Mouse (Mus musculus) hematopoietic stem cell, adult 5-6 weeks (primary cell): ENCODE results near the gene Ifna11. TPM values are rescaled to one million over a fixed set of nuclear protein-coding genes. Genes with fewer than 3 reads are reported as not detected.

Experiments used
- total RNA-seq: library from RNA; stranded (forward); fragments of 172-1452, 232-1000 nt; gene quantifications from 2 replicates; pipeline ENCODE4 v1.2.3, GENCODE M21; 2017

Gene Ifna11
- total RNA-seq, 1 experiment from 2014 or later = not detected

Other genes with a start within 250 kb of the Ifna11 start
- gene Ifna14, start 248.2 kb upstream of the Ifna11 start, total RNA-seq = not detected in 2 replicates
- not detected in 2 replicates for gene Ifna9, start 227.6 kb upstream of the Ifna11 start, total RNA-seq
- gene Ifna12, start 216.6 kb upstream of the Ifna11 start, total RNA-seq = not detected in 2 replicates
- not detected in 2 replicates for gene C87499, start 185.5 kb upstream of the Ifna11 start, total RNA-seq
- gene Ifna13, start 175.5 kb upstream of the Ifna11 start, total RNA-seq = not detected in 2 replicates
- gene Ifna16, start 143.0 kb upstream of the Ifna11 start, total RNA-seq = not detected in 2 replicates
- not detected in 2 replicates for gene Ifna2, start 136.0 kb upstream of the Ifna11 start, total RNA-seq
- gene Ifnab, start 128.6 kb upstream of the Ifna11 start, total RNA-seq = not detected in 2 replicates
- 2.2 TPM in 1 of 2 replicates, not detected in the other for gene Gm26566, start 98.2 kb upstream of the Ifna11 start, total RNA-seq
- 101 and 115 TPM in 2 replicates for gene Klhl9, start 97.5 kb upstream of the Ifna11 start, total RNA-seq
- not detected in 2 replicates for gene Gm13271, start 65.1 kb upstream of the Ifna11 start, total RNA-seq
- not detected in 2 replicates for gene Gm13283, start 59.8 kb upstream of the Ifna11 start, total RNA-seq
- gene Gm13290, start 46.1 kb upstream of the Ifna11 start, total RNA-seq = not detected in 2 replicates
- gene Gm13289, start 43.0 kb upstream of the Ifna11 start, total RNA-seq = not detected in 2 replicates
- gene Gm13272, start 40.1 kb upstream of the Ifna11 start, total RNA-seq = not detected in 2 replicates
- gene Ifnz, start 37.8 kb upstream of the Ifna11 start, total RNA-seq = 0.55 TPM in 1 of 2 replicates, not detected in the other
- not detected in 2 replicates for gene Gm13276, start 34.2 kb upstream of the Ifna11 start, total RNA-seq
- not detected in 2 replicates for gene Gm13277, start 31.3 kb upstream of the Ifna11 start, total RNA-seq
- gene Gm13278, start 28.4 kb upstream of the Ifna11 start, total RNA-seq = not detected in 2 replicates
- not detected in 2 replicates for gene Gm13275, start 25.5 kb upstream of the Ifna11 start, total RNA-seq
- not detected in 2 replicates for gene Gm13279, start 22.6 kb upstream of the Ifna11 start, total RNA-seq
- 0.89 TPM in 1 of 2 replicates, not detected in the other for gene Gm13285, start 20.3 kb upstream of the Ifna11 start, total RNA-seq
- gene Gm13287, start 16.7 kb upstream of the Ifna11 start, total RNA-seq = not detected in 2 replicates
- not detected in 2 replicates for gene Gm13288, start 14.4 kb upstream of the Ifna11 start, total RNA-seq
- gene Ifna7, start 3.7 kb upstream of the Ifna11 start, total RNA-seq = not detected in 2 replicates
- not detected in 2 replicates for gene Ifna6, start 7.5 kb downstream of the Ifna11 start, total RNA-seq
- not detected in 2 replicates for gene Ifna5, start 15.6 kb downstream of the Ifna11 start, total RNA-seq
- not detected in 2 replicates for gene Ifna4, start 21.9 kb downstream of the Ifna11 start, total RNA-seq
- gene Ifna1, start 30.1 kb downstream of the Ifna11 start, total RNA-seq = not detected in 2 replicates
- gene Ifne, start 60.2 kb downstream of the Ifna11 start, total RNA-seq = not detected in 2 replicates